Mouse (Mus musculus) stomach, embryonic 16.5 days (tissue): Measurements from ENCODE around the gene Cacng8. TPM values are rescaled to one million over a fixed set of nuclear protein-coding genes. Genes with fewer than 3 reads are reported as not detected.

ENCODE experiments used
- ATAC-seq: fragments of 200-750 bp; cut with Nextera tagmentation; 2 replicates; pipeline ENCODE4 v1.8.0; 2017; ENCODE audit warnings: moderate number of reproducible peaks, moderate TSS enrichment; ENCODE audit not compliant: insufficient read depth, low FRiP score
- H3K27ac ChIP-seq: fragments of 300-500 bp; sonication (generic); 2 replicates; pipeline ENCODE4 v1.5.1; 2014; ENCODE audit warnings: low read length
- H3K27me3 ChIP-seq: fragments of 300-500 bp; sonication (generic); 2 replicates; pipeline ENCODE4 v1.6.1; 2014; ENCODE audit warnings: low read length, control low read depth, mixed read lengths; ENCODE audit not compliant: control insufficient read depth, insufficient read depth
- H3K36me3 ChIP-seq: fragments of 300-500 bp; sonication (generic); 2 replicates; pipeline ENCODE4 v1.6.1; 2014; ENCODE audit warnings: low read length; ENCODE audit not compliant: control insufficient read depth, insufficient read depth
- H3K4me1 ChIP-seq: fragments of 300-500 bp; sonication (generic); 2 replicates; pipeline ENCODE4 v1.6.1; 2014; ENCODE audit warnings: low read length, control low read depth, mixed read lengths; ENCODE audit not compliant: control insufficient read depth, insufficient read depth
- H3K4me2 ChIP-seq: fragments of 300-500 bp; sonication (generic); 2 replicates; pipeline ENCODE4 v1.6.1; 2014; ENCODE audit warnings: low read depth, low read length, mixed read lengths
- H3K4me3 ChIP-seq: fragments of 300-500 bp; sonication (generic); replicated peaks from 2 replicates; pipeline ENCODE4 v1.5.1; 2014; ENCODE audit warnings: mild to moderate bottlenecking, low read length
- H3K9ac ChIP-seq: fragments of 300-500 bp; sonication (generic); 2 replicates; pipeline ENCODE4 v1.6.1; 2014; ENCODE audit warnings: low read length
- H3K9me3 ChIP-seq: fragments of 300-500 bp; sonication (generic); replicated peaks from 2 replicates; pipeline ENCODE4 v1.6.1; 2016; ENCODE audit warnings: low read length, control low read depth; ENCODE audit not compliant: control insufficient read depth
- WGBS: fragments of 180-500 bp; shearing (Covaris S2); extraction: QIAGEN DNeasy Blood & Tissue Kit; methylation state at CpG from one replicate; pipeline ENCODE4 v1.1.7; 2014; 5-methylcytosine and 5-hydroxymethylcytosine counted together
- microRNA-seq: library from miRNA; unstranded; fragments of <30 nt; microRNA quantifications from one replicate; pipeline ENCODE4, GENCODE M21; 2016
- polyA plus RNA-seq: library from polyadenylated mRNA; unstranded; fragments of >200 nt; fragmentation: Nextera tagmentation; extraction: Ambion mirVana; gene quantifications from 2 replicates; pipeline ENCODE4 v1.2.1, GENCODE M21; 2015

The Cacng8 gene
- polyA plus RNA-seq, 1 experiment from 2014 or later, result 0.74 TPM

- no peak overlapping the region for H3K4me2 ChIP-seq
- H3K4me1 ChIP-seq, result no peaks in the 10 kb centered on the region
- H3K9ac ChIP-seq, result no peak overlapping the region
- WGBS, result 50% methylated on average over 12 of the region's 12 CpGs
- no peaks in the 10 kb centered on the region for H3K9me3 ChIP-seq
- ATAC-seq, result no peak
- H3K27ac ChIP-seq, result no peak overlapping the region
- no peaks in the 10 kb centered on the region for H3K27me3 ChIP-seq
- no peaks in the 10 kb centered on the region for H3K36me3 ChIP-seq
- H3K4me3 ChIP-seq, result no peak overlapping the region
Observed at GRCm38 (mm10) chr7:3452821-3453485, 62.5 kb downstream of the Cacng8 start.

GRCm38 (mm10) chr7:3453486-3454183 lies 63.2 kb downstream of the Cacng8 start:
- H3K4me1 ChIP-seq, result no peaks in the 10 kb centered on the region
- ATAC-seq, result no peak
- H3K27ac ChIP-seq, result no peak overlapping the region
- no peak overlapping the region for H3K4me3 ChIP-seq
- no peaks in the 10 kb centered on the region for H3K36me3 ChIP-seq
- H3K9me3 ChIP-seq, result no peaks in the 10 kb centered on the region
- 46% methylated on average over 11 of the region's 11 CpGs for WGBS
- no peak overlapping the region for H3K9ac ChIP-seq
- H3K27me3 ChIP-seq, result no peaks in the 10 kb centered on the region
- no peak overlapping the region for H3K4me2 ChIP-seq

DNA sequence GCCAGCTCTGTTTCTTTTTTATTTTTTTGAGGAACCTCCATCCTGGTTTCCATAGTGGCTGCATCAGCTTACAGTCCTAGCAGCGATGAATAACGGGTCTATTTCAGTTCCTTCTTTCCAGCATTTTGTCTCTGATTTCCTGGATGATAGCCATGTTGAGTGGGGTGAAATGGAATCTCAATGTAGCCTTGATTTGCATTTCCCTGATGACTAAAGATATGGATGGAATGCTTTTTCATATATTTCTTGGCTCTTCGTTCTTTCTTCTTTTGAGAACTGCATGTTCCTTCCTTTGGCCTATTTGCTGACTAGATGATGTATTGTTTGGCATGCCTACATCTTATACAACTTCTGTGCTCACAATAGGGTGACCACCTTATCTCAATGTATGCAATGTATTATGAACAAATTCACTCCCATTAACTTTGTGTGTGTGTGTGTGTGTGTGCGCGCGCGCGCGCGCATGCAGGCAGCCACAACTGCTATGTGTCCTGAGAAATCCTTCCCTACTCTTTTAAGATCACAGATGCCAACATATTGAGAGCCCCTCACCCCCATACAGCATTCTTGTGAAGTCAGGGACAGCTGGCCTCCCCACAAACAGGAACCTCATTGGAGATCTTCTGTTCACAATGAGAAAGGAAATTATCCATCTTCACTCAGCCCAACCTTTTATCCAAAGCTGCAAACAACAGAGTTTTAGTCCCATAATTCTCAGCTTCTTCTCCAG lies 66.8 kb downstream of the Cacng8 start:
- no peak overlapping the region for H3K9ac ChIP-seq
- no peaks in the 10 kb centered on the region for H3K36me3 ChIP-seq
- no peaks in the 10 kb centered on the region for H3K9me3 ChIP-seq
- no peak overlapping the region for H3K4me2 ChIP-seq
- WGBS, result 92% methylated on average over 10 of the region's 10 CpGs
- no peak overlapping the region for H3K4me3 ChIP-seq
- H3K27me3 ChIP-seq, result no peaks in the 10 kb centered on the region
- H3K4me1 ChIP-seq, result no peaks in the 10 kb centered on the region
- H3K27ac ChIP-seq, result no peak overlapping the region
- ATAC-seq, result no peak

GRCm38 (mm10) chr7:3457841-3458217 lies 67.3 kb downstream of the Cacng8 start:
- WGBS, result 69% methylated on average over 9 of the region's 9 CpGs
- H3K27ac ChIP-seq, result no peak overlapping the region

GRCm38 (mm10) chr7:3460261-3460660 lies 69.8 kb downstream of the Cacng8 start:
- H3K27me3 ChIP-seq, result no peaks in the 10 kb centered on the region
- no peak overlapping the region for H3K9ac ChIP-seq
- no peak overlapping the region for H3K4me2 ChIP-seq
- H3K27ac ChIP-seq, result no peak overlapping the region
- WGBS, result 82% methylated on average over 8 of the region's 8 CpGs
- no peaks in the 10 kb centered on the region for H3K4me1 ChIP-seq
- no peaks in the 10 kb centered on the region for H3K9me3 ChIP-seq
- H3K36me3 ChIP-seq, result no peaks in the 10 kb centered on the region
- no peak for ATAC-seq
- H3K4me3 ChIP-seq, result no peak overlapping the region

More at GRCm38 (mm10) chr7:3457841-3458217, 67.3 kb downstream of the Cacng8 start:
- no peak for ATAC-seq
- Histone ChIP-seq H3K36me3 (no peaks in the 10 kb centered on the region), H3K9ac (no peak overlapping the region), H3K27me3 (no peaks in the 10 kb centered on the region), H3K9me3 (no peaks in the 10 kb centered on the region), H3K4me3 (no peak overlapping the region), H3K4me2 (no peak overlapping the region), H3K4me1 (no peaks in the 10 kb centered on the region)

DNA sequence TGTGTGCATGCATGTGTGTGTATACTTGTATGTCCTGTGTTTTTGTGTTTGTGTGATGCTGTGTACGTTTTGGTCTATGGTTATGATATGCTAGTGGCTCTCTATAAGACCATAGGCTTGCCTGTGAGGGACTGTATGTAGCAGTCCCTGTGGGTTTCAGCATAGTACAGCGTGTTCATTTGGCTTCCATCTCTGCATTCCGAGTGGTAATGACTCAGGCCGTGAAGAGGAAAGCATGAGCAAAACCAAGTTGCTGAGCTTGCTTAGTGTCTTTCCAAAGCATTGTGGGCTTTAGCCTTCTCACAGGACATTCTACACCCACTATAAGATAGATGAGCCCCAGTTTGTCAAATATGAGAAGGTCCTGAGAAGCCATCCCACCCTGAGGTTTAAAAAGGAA lies 72.8 kb downstream of the Cacng8 start:
- Histone ChIP-seq H3K4me1 (no peaks in the 10 kb centered on the region), H3K36me3 (no peaks in the 10 kb centered on the region), H3K27me3 (no peaks in the 10 kb centered on the region), H3K27ac (no peak overlapping the region), H3K4me2 (no peak overlapping the region), H3K9me3 (no peaks in the 10 kb centered on the region), H3K4me3 (no peak overlapping the region), H3K9ac (no peak overlapping the region)
- ATAC-seq, result no peak
- 75% methylated on average over 4 of the region's 4 CpGs for WGBS

Small RNA genes within 50 kb of the gene (microRNA-seq; reads per million reads assigned to microRNA genes)
- gene Gm23450, result 3.5 reads per million, percentile 19 among the genes with 10 or more reads in this experiment

Other genes with a start within 250 kb of the Cacng8 start
- 0.12 TPM in 1 of 2 replicates, not detected in the other for gene AU018091, start 221.5 kb upstream of the Cacng8 start, polyA plus RNA-seq
- 0.05 and 0.15 TPM in 2 replicates for gene Nlrp12, start 140.9 kb upstream of the Cacng8 start, polyA plus RNA-seq
- gene Myadm, start 101.6 kb upstream of the Cacng8 start, polyA plus RNA-seq, result 170 and 217 TPM in 2 replicates
- gene Prkcg, start 101.5 kb upstream of the Cacng8 start, polyA plus RNA-seq, result 0.32 and 1.1 TPM in 2 replicates
- 0.96 and 1.4 TPM in 2 replicates for gene Cacng7, start 57.7 kb upstream of the Cacng8 start, polyA plus RNA-seq
- gene Cacng6, start 33.5 kb downstream of the Cacng8 start, polyA plus RNA-seq, result 0.19 and 3.0 TPM in 2 replicates
- gene Tarm1, start 111.9 kb downstream of the Cacng8 start, polyA plus RNA-seq, result 0.47 and 0.49 TPM in 2 replicates
- 0.12 TPM in 2 replicates for gene Oscar, start 225.5 kb downstream of the Cacng8 start, polyA plus RNA-seq
- gene Ndufa3, start 226.7 kb downstream of the Cacng8 start, polyA plus RNA-seq, result 457 and 491 TPM in 2 replicates
- gene Tfpt, start 239.2 kb downstream of the Cacng8 start, polyA plus RNA-seq, result 17.7 and 19.0 TPM in 2 replicates
- gene Prpf31, start 239.3 kb downstream of the Cacng8 start, polyA plus RNA-seq, result 79.4 and 89.0 TPM in 2 replicates